Mouse (Mus musculus): ENCODE results near the gene Abca6. TPM values are rescaled to one million over a fixed set of nuclear protein-coding genes. Genes with fewer than 3 reads are reported as not detected.
A peak's percentile ranks its signal among the peaks of the same experiment; 100 is the strongest.

Abca6 gene
- polyA plus RNA-seq, 1 experiment: 1.1 TPM

- no peaks in the 10 kb centered on the region for H3K4me1 ChIP-seq (ENCODE audit: control insufficient read depth, insufficient read depth, low read length)
- TF ChIP-seq POLR2A (IDR thresholded peaks at IDR 0.05; ENCODE audit: borderline replicate concordance, insufficient read depth, low read length) (no peak), CTCF (IDR thresholded peaks at IDR 0.05; ENCODE audit: borderline replicate concordance, insufficient read depth, low read depth, low read length) (no peak)
- no peak overlapping the region for H3K27ac ChIP-seq (ENCODE audit: insufficient read depth, low read length)
- peak; percentile 14 to 50 for DNase-seq
- H3K4me3 ChIP-seq (replicated peaks; ENCODE audit: insufficient read depth, low read depth, low read length): no peak overlapping the region
- H3K27me3 ChIP-seq (ENCODE audit: control insufficient read depth, insufficient read depth, low read length): no peaks in the 10 kb centered on the region
- WGBS: 15% methylated on average over 11 of the region's 11 CpGs
These were observed 106.2 kb downstream of the Abca6 start for GRCm38 (mm10) chr11:110145421-110145820.

- no peak for TF ChIP-seq POLR2A (IDR thresholded peaks at IDR 0.05; ENCODE audit: borderline replicate concordance, insufficient read depth, low read length)
- no peak for TF ChIP-seq CTCF (IDR thresholded peaks at IDR 0.05; ENCODE audit: borderline replicate concordance, insufficient read depth, low read depth, low read length)
- DNase-seq: no peak
- H3K4me1 ChIP-seq (ENCODE audit: control insufficient read depth, insufficient read depth, low read length): no peaks in the 10 kb centered on the region
- no peak overlapping the region for H3K4me3 ChIP-seq (replicated peaks; ENCODE audit: insufficient read depth, low read depth, low read length)
- WGBS: 95% methylated on average over 5 of the region's 5 CpGs
- H3K27ac ChIP-seq (ENCODE audit: insufficient read depth, low read length): no peak overlapping the region
- no peaks in the 10 kb centered on the region for H3K27me3 ChIP-seq (ENCODE audit: control insufficient read depth, insufficient read depth, low read length)
These were observed 120.8 kb downstream of the Abca6 start for GRCm38 (mm10) chr11:110130760-110131159.

Other genes with a start within 250 kb of the Abca6 start
- gene Abca8a, start 155.8 kb downstream of the Abca6 start, polyA plus RNA-seq (2012; rRNA removed): 5.3 and 6.0 TPM in 2 replicates
- 1.5 TPM in 2 replicates for gene Abca9, start 83.6 kb downstream of the Abca6 start, polyA plus RNA-seq (2012; rRNA removed)
- gene Abca5, start 85.9 kb upstream of the Abca6 start, polyA plus RNA-seq (2012; rRNA removed): 15.7 and 16.2 TPM in 2 replicates
- gene Map2k6, start 147.3 kb upstream of the Abca6 start, polyA plus RNA-seq (2012; rRNA removed): 12.1 and 12.5 TPM in 2 replicates

Data from cerebellum, adult 2 months (tissue).